Comparison of ENCODE assay signal across 8 mouse cellular contexts in genomic region chr11:22003341-22003981, GRCm38 (mm10). TPM values are rescaled to one million over a fixed set of nuclear protein-coding genes. Genes with fewer than 3 reads are reported as not detected.
DNase-seq lines count a peak whose midpoint lies in the region; ATAC-seq lines count a peak whose summit lies in the region.

No protein-coding gene starts in this region.

- peak overlapping the region; percentile 93 for H3K9ac ChIP-seq in midbrain, embryonic 12.5 days (replicated peaks)

- peak overlapping the region; percentile 83 for H3K4me2 ChIP-seq in midbrain, embryonic 12.5 days (replicated peaks)

- peak overlapping the region; percentile 79 for H3K4me3 ChIP-seq in midbrain, embryonic 12.5 days

- H3K27ac ChIP-seq in midbrain, embryonic 12.5 days (replicated peaks) = peak overlapping the region; percentile 96

- no peak for ATAC-seq in midbrain, embryonic 12.5 days (ENCODE audit: low FRiP score, low read depth)
- no peak for ATAC-seq in inflammation-experienced regulatory T-cells, adult 6 months

- intact Hi-C loops in gastrocnemius, postnatal 14 days (cut with DNase I; ENCODE audit: low total_unique reads) = no loop called here

- peak; percentile 26 for DNase-seq in adrenal gland, postnatal 10 days
- no peak for DNase-seq in adrenal gland, adult 8-10 months
- DNase-seq in ovary, postnatal 10 days (ENCODE audit: low spot score) = peak; percentile 37
- DNase-seq in ovary, postnatal 14 days (ENCODE audit: low spot score) = no peak
- peak; percentile 7 for DNase-seq in gastrocnemius, postnatal 14 days
- DNase-seq in kidney, postnatal 14 days = peak; percentile 23

- peaks cover 42% of the 10 kb centered on the region for H3K27me3 ChIP-seq in midbrain, embryonic 12.5 days

- H3K9me3 ChIP-seq in midbrain, embryonic 12.5 days = no peaks in the 10 kb centered on the region

- H3K36me3 ChIP-seq in midbrain, embryonic 12.5 days = no peaks in the 10 kb centered on the region

- under 1% methylated on average over 31 of the region's 31 CpGs for WGBS in midbrain, embryonic 12.5 days

- H3K4me1 ChIP-seq in midbrain, embryonic 12.5 days = peaks cover 55% of the 10 kb centered on the region

RNA-seq across cellular contexts. Expression of gene Otx1, which starts 0.8 kb away (rescaled TPM):
- under 1 TPM in 1 of 2 experiments, not detected in 1; 0.09 TPM for total RNA-seq in adrenal gland, postnatal 10 days (2021)
- not detected for total RNA-seq in adrenal gland, adult 8-10 months (2022)
- not detected for total RNA-seq in gastrocnemius, postnatal 14 days (2021)
- polyA plus RNA-seq in midbrain, embryonic 12.5 days (2016; fragmentation: Nextera tagmentation; extraction: Ambion mirVana) = 26.8 and 42.7 TPM in 2 replicates
- not detected for polyA plus RNA-seq in inflammation-experienced regulatory T-cells, adult 6 months (2017; shearing (Covaris generic))

Comparison
In these comparisons a context has a peak if more than half of its experiments do, and no peak if none do; other contexts are left out.
1. DNase-seq: peak in adrenal gland, postnatal 10 days (single experiment), ovary, postnatal 10 days (single experiment), gastrocnemius, postnatal 14 days (single experiment) and kidney, postnatal 14 days (single experiment); none in adrenal gland, adult 8-10 months (single experiment) and ovary, postnatal 14 days (single experiment).